Mouse (Mus musculus) MEL (cell line): ENCODE measurements around the gene Rora. TPM values are rescaled to one million over a fixed set of nuclear protein-coding genes. Genes with fewer than 3 reads are reported as not detected.

Experiments used
- DNase-seq: peaks from one replicate; pipeline ENCODE4 v3.0.0; 2011; ENCODE audit warnings: low read depth, low spot score
- H3K27ac ChIP-seq: 2 replicates; pipeline ENCODE4 v1.5.1; 2012; ENCODE audit warnings: low read depth, mild to moderate bottlenecking, control low read depth, low read length, moderate library complexity; ENCODE audit not compliant: control insufficient read depth
- H3K27me3 ChIP-seq, 2 experiments: fragments of 150-350 bp in 1 of 2; sonication (generic) in 1 of 2; 2 replicates each; pipeline ENCODE4 v1.6.1; 2012; ENCODE audit warnings: low read length in 2 of 2, mild to moderate bottlenecking in 2 of 2, improper control_type of control experiment in 1 of 2, moderate library complexity in 1 of 2; ENCODE audit not compliant: insufficient read depth in 2 of 2, control insufficient read depth in 1 of 2
- H3K36me3 ChIP-seq, 2 experiments: 2 replicates each; pipeline ENCODE4 v1.6.1; 2012 to 2014; ENCODE audit warnings: low read length in 2 of 2, improper control_type of control experiment in 1 of 2, inconsistent platforms in 1 of 2, mild to moderate bottlenecking in 1 of 2; ENCODE audit not compliant: insufficient read depth in 2 of 2, control insufficient read depth in 1 of 2
- H3K4me1 ChIP-seq, 2 experiments: fragments of 150-350 bp in 1 of 2; sonication (generic) in 1 of 2; 2 replicates each; pipeline ENCODE4 v1.6.1; 2012; ENCODE audit warnings: low read length in 2 of 2, improper control_type of control experiment in 1 of 2, mild to moderate bottlenecking in 1 of 2; ENCODE audit not compliant: insufficient read depth in 2 of 2, control insufficient read depth in 1 of 2
- H3K4me3 ChIP-seq, 2 experiments: fragments of 150-350 bp in 1 of 2; sonication (generic) in 1 of 2; 2 replicates each; pipeline ENCODE4 v1.5.1; 2012; ENCODE audit warnings: low read depth in 2 of 2, low read length in 2 of 2, mild to moderate bottlenecking in 2 of 2, moderate library complexity in 2 of 2, control low read depth in 1 of 2, improper control_type of control experiment in 1 of 2; ENCODE audit not compliant: control insufficient read depth in 1 of 2, insufficient read depth in 1 of 2
- H3K79me2 ChIP-seq: 2 replicates; pipeline ENCODE4 v1.6.1; 2012; ENCODE audit warnings: mild to moderate bottlenecking, low read length, moderate library complexity; ENCODE audit not compliant: control insufficient read depth, poor library complexity, insufficient read depth
- H3K9ac ChIP-seq: 2 replicates; pipeline ENCODE4 v1.6.1; 2012; ENCODE audit warnings: low read depth, mild to moderate bottlenecking, control low read depth, low read length, moderate library complexity; ENCODE audit not compliant: control insufficient read depth, poor library complexity, severe bottlenecking
- H3K9me3 ChIP-seq: fragments of 150-350 bp; sonication (generic); replicated peaks from 2 replicates; pipeline ENCODE4 v1.6.1; 2012; ENCODE audit warnings: mild to moderate bottlenecking, low read length, improper control_type of control experiment, moderate library complexity; ENCODE audit not compliant: insufficient read depth
- CHD1 ChIP-seq: IDR thresholded peaks from 2 replicates; pipeline ENCODE4 v1.6.1; 2012; ENCODE audit warnings: low read depth, mild to moderate bottlenecking, inconsistent platforms, low read length, improper control_type of control experiment
- CTCF ChIP-seq, 3 experiments: IDR thresholded peaks in 2 of 3; conservative IDR thresholded peaks in 1 of 3; 2 replicates each; pipeline ENCODE4 v1.5.1; 2011 to 2012; ENCODE audit warnings: low read length in 3 of 3, low read depth in 2 of 3, mild to moderate bottlenecking in 2 of 3, improper control_type of control experiment in 1 of 3, inconsistent platforms in 1 of 3, mixed read lengths in 1 of 3, moderate library complexity in 1 of 3; ENCODE audit not compliant: control insufficient read depth in 1 of 3, insufficient read depth in 1 of 3, poor library complexity in 1 of 3, severe bottlenecking in 1 of 3
- EP300 ChIP-seq, 2 experiments: IDR thresholded peaks; 2 replicates each; pipeline ENCODE4 v1.6.1; 2011; ENCODE audit warnings: improper control_type of control experiment in 2 of 2, low read length in 2 of 2, low read depth in 1 of 2, mild to moderate bottlenecking in 1 of 2
- GABPA ChIP-seq: IDR thresholded peaks from 2 replicates; pipeline ENCODE4 v1.6.1; 2012; ENCODE audit warnings: low read depth, mild to moderate bottlenecking, inconsistent platforms, low read length, improper control_type of control experiment, moderate library complexity
- JUND ChIP-seq: IDR thresholded peaks from 2 replicates; pipeline ENCODE4 v1.6.1; 2011; ENCODE audit warnings: low read depth, mild to moderate bottlenecking, improper control_type of control experiment, low read length
- MAX ChIP-seq: IDR thresholded peaks from 2 replicates; pipeline ENCODE4 v1.6.1; 2011; ENCODE audit warnings: low read length, improper control_type of control experiment
- MAZ ChIP-seq: IDR thresholded peaks from 2 replicates; pipeline ENCODE4 v1.6.1; 2012; ENCODE audit warnings: low read depth, mild to moderate bottlenecking, inconsistent platforms, low read length, improper control_type of control experiment
- MEF2A ChIP-seq: IDR thresholded peaks from 2 replicates; pipeline ENCODE4 v1.6.1; 2014; ENCODE audit warnings: low read depth, mild to moderate bottlenecking, inconsistent platforms, low read length, improper control_type of control experiment; ENCODE audit not compliant: poor library complexity, insufficient replicate concordance, severe bottlenecking; ENCODE audit errors: extremely low read depth
- MYB ChIP-seq: IDR thresholded peaks from 2 replicates; pipeline ENCODE4 v1.6.1; 2011; ENCODE audit warnings: mild to moderate bottlenecking, low read depth, low read length, improper control_type of control experiment
- MYC ChIP-seq: IDR thresholded peaks from 2 replicates; pipeline ENCODE4 v1.6.1; 2011; ENCODE audit warnings: low read depth, mild to moderate bottlenecking, low read length, improper control_type of control experiment, moderate library complexity
- NELFE ChIP-seq: IDR thresholded peaks from 2 replicates; pipeline ENCODE4 v1.6.1; 2011; ENCODE audit warnings: low read depth, low read length, improper control_type of control experiment
- POLR2A ChIP-seq, 2 experiments: IDR thresholded peaks; 2 replicates each; pipeline ENCODE4 v1.6.1; 2011 to 2012; ENCODE audit warnings: low read length in 2 of 2, mild to moderate bottlenecking in 2 of 2, control low read depth in 1 of 2, improper control_type of control experiment in 1 of 2, low read depth in 1 of 2, moderate library complexity in 1 of 2; ENCODE audit not compliant: control insufficient read depth in 1 of 2, insufficient read depth in 1 of 2, poor library complexity in 1 of 2
- POLR2AphosphoS2 ChIP-seq: IDR thresholded peaks from 2 replicates; pipeline ENCODE4 v1.6.1; 2011; ENCODE audit warnings: low read length, improper control_type of control experiment
- RAD21 ChIP-seq: IDR thresholded peaks from 2 replicates; pipeline ENCODE4 v1.6.1; 2011; ENCODE audit warnings: mild to moderate bottlenecking, low read depth, low read length, improper control_type of control experiment
- TCF12 ChIP-seq: IDR thresholded peaks from 2 replicates; pipeline ENCODE4 v1.6.1; 2014; ENCODE audit warnings: low read depth, mild to moderate bottlenecking, inconsistent platforms, low read length, improper control_type of control experiment, moderate library complexity
- USF1 ChIP-seq: IDR thresholded peaks from 2 replicates; pipeline ENCODE4 v1.6.1; 2014; ENCODE audit warnings: low read depth, mild to moderate bottlenecking, inconsistent platforms, low read length, improper control_type of control experiment, moderate library complexity
- ZC3H11A ChIP-seq: IDR thresholded peaks from 2 replicates; pipeline ENCODE4 v1.6.1; 2012; ENCODE audit warnings: low read depth, mild to moderate bottlenecking, inconsistent platforms, low read length, improper control_type of control experiment
- ZNF384 ChIP-seq: IDR thresholded peaks from 2 replicates; pipeline ENCODE4 v1.6.1; 2012; ENCODE audit warnings: low read depth, mild to moderate bottlenecking, inconsistent platforms, low read length, improper control_type of control experiment
- polyA plus RNA-seq, 2 experiments: library from polyadenylated mRNA; stranded (reverse) in 1 of 2; unstranded in 1 of 2; fragments of >175 nt in 1 of 2; fragments of >200 nt in 1 of 2; gene quantifications; 2 replicates each; pipeline versions ENCODE4 v1.2.1 to v1.2.4; 2012; ENCODE audit warnings: low replicate concordance in 2 of 2, low read depth in 1 of 2; ENCODE audit not compliant: insufficient read length in 2 of 2, insufficient read depth in 1 of 2, missing spikeins in 1 of 2
- total RNA-seq: library from RNA; depleted of rRNA; stranded (reverse); fragments of 300-350 nt; gene quantifications from 2 replicates; pipeline ENCODE4 v1.2.3, GENCODE M21; 2012

Gene Rora
- total and polyA plus RNA-seq, 3 experiments = not detected

DNA sequence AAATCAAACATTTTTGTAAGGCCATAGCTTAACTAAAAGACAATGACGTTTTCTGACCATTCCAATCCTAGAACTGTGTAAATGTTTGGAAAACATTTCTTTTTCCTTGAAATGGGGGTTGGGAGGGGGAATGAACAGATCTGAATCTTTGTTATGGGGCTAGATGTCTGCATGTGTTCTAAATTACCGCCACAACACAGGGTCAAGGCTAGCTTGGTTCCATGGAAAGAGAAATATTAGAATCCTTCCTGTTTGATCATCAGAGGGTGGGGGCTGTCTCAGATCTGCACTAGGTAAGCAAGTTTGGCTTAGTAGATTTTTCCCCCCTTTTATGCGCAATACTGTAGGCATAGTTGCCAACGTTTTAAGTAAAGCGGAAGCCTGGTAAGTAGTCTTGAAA, 635.0 kb downstream of the Rora start:
- TF ChIP-seq CTCF (IDR thresholded peaks at IDR 0.05 in 2 of 3, conservative IDR thresholded peaks at IDR 0.05 in 1 of 3; ENCODE audit: control insufficient read depth in 1 of 3, insufficient read depth in 1 of 3, low read depth in 2 of 3, low read length in 3 of 3, poor library complexity in 1 of 3, severe bottlenecking in 1 of 3) (no peak), JUND (no peak), EP300 (IDR thresholded peaks at IDR 0.05; ENCODE audit: low read depth in 1 of 2, low read length in 2 of 2) (no peak), MEF2A (no peak), MYB (no peak), GABPA (no peak), POLR2A (IDR thresholded peaks at IDR 0.05; ENCODE audit: control insufficient read depth in 1 of 2, insufficient read depth in 1 of 2, low read depth in 1 of 2, low read length in 2 of 2, poor library complexity in 1 of 2) (no peak), POLR2AphosphoS2 (no peak), TCF12 (no peak), MYC (no peak), MAX (no peak), ZNF384 (no peak), NELFE (no peak), RAD21 (no peak), CHD1 (no peak), ZC3H11A (no peak), USF1 (no peak)
- Histone ChIP-seq H3K79me2 (no peaks in the 10 kb centered on the region), H3K27ac (no peak overlapping the region), H3K4me3 (no peak overlapping the region), H3K4me1 (no peaks in the 10 kb centered on the region), H3K9ac (no peak overlapping the region), H3K27me3 (no peaks in the 10 kb centered on the region), H3K36me3 (no peaks in the 10 kb centered on the region), H3K9me3 (no peaks in the 10 kb centered on the region)
- no peak for DNase-seq

DNA sequence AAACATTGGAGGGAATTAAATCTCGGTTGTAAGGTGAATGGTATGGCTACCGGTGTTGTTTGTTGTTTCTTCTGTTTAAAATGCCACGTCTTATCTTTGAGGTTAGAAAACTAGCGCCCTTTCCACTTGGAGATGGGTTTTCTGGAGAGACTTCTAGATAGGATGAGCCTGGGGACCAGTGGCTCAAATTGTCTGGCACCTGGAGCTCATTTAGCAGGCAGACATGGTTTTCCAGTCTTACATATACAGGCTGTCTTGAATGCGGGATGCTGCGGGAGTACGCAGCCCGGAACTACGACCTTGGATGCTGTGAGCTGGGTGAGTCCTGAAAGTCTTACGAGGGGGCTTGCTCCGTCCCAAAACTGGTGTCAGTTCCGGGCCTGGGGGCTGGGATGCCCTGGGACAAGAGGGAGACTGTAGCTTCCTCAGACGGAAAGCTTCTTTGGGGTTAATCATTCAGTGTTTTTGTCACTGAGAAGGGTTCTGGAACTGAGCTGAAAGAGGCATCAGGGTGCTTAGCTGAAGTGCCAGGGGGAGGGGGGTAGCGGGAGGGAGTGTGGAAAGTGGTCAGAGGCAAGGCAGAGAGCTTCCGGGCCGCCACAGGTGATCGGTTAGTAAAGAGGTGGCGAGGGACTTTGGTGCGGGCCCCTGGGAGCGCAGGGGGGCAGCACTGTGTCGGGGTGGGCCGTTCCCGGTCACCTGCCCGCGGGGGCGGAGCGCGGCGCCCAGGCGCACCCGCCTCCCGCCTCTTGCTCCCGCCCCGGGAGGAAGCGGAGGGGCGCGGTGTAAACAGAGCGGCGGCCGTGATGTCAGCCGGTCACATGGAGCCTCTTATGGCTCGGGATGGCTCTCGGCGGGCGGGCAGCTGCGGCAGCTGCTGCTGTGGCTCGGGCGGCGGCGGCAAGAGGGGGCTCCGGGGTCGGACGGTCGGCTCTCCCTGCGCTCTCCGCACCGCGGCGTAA, 635.8 kb downstream of the Rora start:
- H3K9ac ChIP-seq = no peak overlapping the region
- no peak for DNase-seq
- no peak overlapping the region for H3K4me3 ChIP-seq
- TF ChIP-seq RAD21 (no peak), NELFE (no peak), MAZ (no peak)
- no peaks in the 10 kb centered on the region for H3K4me1 ChIP-seq
- H3K36me3 ChIP-seq = no peaks in the 10 kb centered on the region
- no peaks in the 10 kb centered on the region for H3K27me3 ChIP-seq
- no peaks in the 10 kb centered on the region for H3K79me2 ChIP-seq
- no peaks in the 10 kb centered on the region for H3K9me3 ChIP-seq
- H3K27ac ChIP-seq = no peak overlapping the region
